Mouse (Mus musculus) liver, embryonic 14.5 days (tissue): Measurements from ENCODE around the gene Nicn1.

Source experiments
- CTCF ChIP-seq: IDR thresholded peaks from 2 replicates; pipeline ENCODE4 v1.5.1; 2016; ENCODE audit warnings: antibody characterized with exemption, low read depth, control low read depth
- EP300 ChIP-seq: IDR thresholded peaks from 2 replicates; pipeline ENCODE4 v1.6.1; 2016; ENCODE audit warnings: antibody characterized with exemption, low read depth

- TF ChIP-seq CTCF (no peak), EP300 (no peak)
These were observed 11.6 kb downstream of the Nicn1 start for GRCm38 (mm10) chr9:108301853-108302252.
